Mouse (Mus musculus) hindbrain, embryonic 16.5 days (tissue): ENCODE results near the gene Nhsl2. TPM values are rescaled to one million over a fixed set of nuclear protein-coding genes. Genes with fewer than 3 reads are reported as not detected.

Experiments
- ATAC-seq: fragments of 200-750 bp; cut with Nextera tagmentation; 2 replicates; pipeline ENCODE4 v1.8.0; 2017; ENCODE audit warnings: moderate TSS enrichment, moderate library complexity
- H3K27ac ChIP-seq: fragments of 300-500 bp; sonication (generic); 2 replicates; pipeline ENCODE4 v1.5.1; 2014; ENCODE audit warnings: low read depth, mild to moderate bottlenecking, control low read depth, low read length, moderate library complexity
- H3K27me3 ChIP-seq: fragments of 300-500 bp; sonication (generic); replicated peaks from 2 replicates; pipeline ENCODE4 v1.6.1; 2014; ENCODE audit warnings: low read length; ENCODE audit not compliant: control insufficient read depth, insufficient read depth
- H3K36me3 ChIP-seq: fragments of 300-500 bp; sonication (generic); 2 replicates; pipeline ENCODE4 v1.6.1; 2014; ENCODE audit warnings: mild to moderate bottlenecking, low read length, moderate library complexity, mixed read lengths; ENCODE audit not compliant: control insufficient read depth, insufficient read depth
- H3K4me1 ChIP-seq: fragments of 300-500 bp; sonication (generic); 2 replicates; pipeline ENCODE4 v1.6.1; 2014; ENCODE audit warnings: low read depth, low read length; ENCODE audit not compliant: control insufficient read depth, insufficient read depth
- H3K4me2 ChIP-seq: fragments of 300-500 bp; sonication (generic); 2 replicates; pipeline ENCODE4 v1.6.1; 2014; ENCODE audit warnings: mild to moderate bottlenecking, low read length, control low read depth, moderate library complexity
- H3K4me3 ChIP-seq: fragments of 300-500 bp; sonication (generic); 2 replicates; pipeline ENCODE4 v1.5.1; 2014; ENCODE audit warnings: mild to moderate bottlenecking, low read length, control low read depth, moderate library complexity
- H3K9ac ChIP-seq: fragments of 300-500 bp; sonication (generic); 2 replicates; pipeline ENCODE4 v1.6.1; 2014; ENCODE audit warnings: low read depth, mild to moderate bottlenecking, control low read depth, low read length, moderate library complexity
- H3K9me3 ChIP-seq: fragments of 300-500 bp; sonication (generic); 2 replicates; pipeline ENCODE4 v1.6.1; 2014; ENCODE audit warnings: mild to moderate bottlenecking, low read length, moderate library complexity; ENCODE audit not compliant: control insufficient read depth
- WGBS: fragments of 180-500 bp; shearing (Covaris S2); extraction: QIAGEN DNeasy Blood & Tissue Kit; methylation state at CpG from one replicate; pipeline ENCODE4 v1.1.7; 2014; 5-methylcytosine and 5-hydroxymethylcytosine counted together
- polyA plus RNA-seq: library from polyadenylated mRNA; unstranded; fragments of >200 nt; fragmentation: Nextera tagmentation; extraction: Ambion mirVana; gene quantifications from 2 replicates; pipeline ENCODE4 v1.2.1, GENCODE M21; 2015

Nhsl2 gene
- polyA plus RNA-seq, 1 experiment from 2014 or later = 7.6 TPM

GRCm38 (mm10) chrX:102007935-102008334 lies 158.8 kb downstream of the Nhsl2 start:
- Histone ChIP-seq H3K9me3 (no peaks in the 10 kb centered on the region), H3K4me2 (no peak overlapping the region), H3K27ac (no peak overlapping the region), H3K9ac (no peak overlapping the region), H3K27me3 (peaks cover 9% of the 10 kb centered on the region; the same call in 1 of the 2 replicates), H3K36me3 (no peaks in the 10 kb centered on the region), H3K4me1 (peaks cover 2% of the 10 kb centered on the region; the same call in 1 of the 2 replicates), H3K4me3 (no peak overlapping the region)
- 74% methylated on average over 2 of the region's 2 CpGs for WGBS
- no peak for ATAC-seq

- 51% methylated on average over 9 of the region's 9 CpGs for WGBS
- Histone ChIP-seq H3K9ac (no peak overlapping the region), H3K27me3 (peaks cover 2% of the 10 kb centered on the region; the same call in 1 of the 2 replicates), H3K36me3 (no peaks in the 10 kb centered on the region), H3K9me3 (no peaks in the 10 kb centered on the region), H3K4me3 (no peak overlapping the region), H3K4me2 (no peak overlapping the region), H3K4me1 (no peaks in the 10 kb centered on the region), H3K27ac (no peak overlapping the region)
- ATAC-seq = no peak
Observed at GRCm38 (mm10) chrX:102017213-102017923, 168.2 kb downstream of the Nhsl2 start.

DNA sequence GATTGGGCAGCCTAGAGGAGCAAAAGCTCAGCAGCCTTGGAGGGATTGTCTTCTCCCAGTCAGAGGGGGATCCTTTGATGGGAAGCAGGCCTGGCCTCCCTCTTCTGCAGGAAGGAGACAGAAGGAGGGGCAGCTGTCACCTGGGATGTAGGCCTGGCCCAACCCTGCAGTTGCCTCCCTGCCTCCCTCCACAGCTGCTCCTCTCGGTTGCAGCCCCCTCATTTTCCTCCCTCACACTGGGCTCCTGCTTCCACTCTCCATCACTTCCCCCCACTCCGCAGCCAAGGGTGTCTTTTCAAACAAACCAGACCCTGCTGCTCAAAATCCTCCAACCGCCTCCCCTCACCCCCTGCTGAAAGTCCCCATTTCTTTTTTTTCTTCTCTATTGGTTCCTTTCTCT lies 169.7 kb downstream of the Nhsl2 start:
- H3K9me3 ChIP-seq = no peaks in the 10 kb centered on the region
- no peak overlapping the region for H3K4me2 ChIP-seq
- 56% methylated on average over 2 of the region's 3 CpGs for WGBS
- no peak overlapping the region for H3K9ac ChIP-seq
- H3K4me3 ChIP-seq = no peak overlapping the region
- H3K27me3 ChIP-seq = peaks cover 2% of the 10 kb centered on the region; the same call in 1 of the 2 replicates
- ATAC-seq = no peak
- H3K36me3 ChIP-seq = no peaks in the 10 kb centered on the region
- H3K27ac ChIP-seq = no peak overlapping the region
- no peaks in the 10 kb centered on the region for H3K4me1 ChIP-seq

DNA sequence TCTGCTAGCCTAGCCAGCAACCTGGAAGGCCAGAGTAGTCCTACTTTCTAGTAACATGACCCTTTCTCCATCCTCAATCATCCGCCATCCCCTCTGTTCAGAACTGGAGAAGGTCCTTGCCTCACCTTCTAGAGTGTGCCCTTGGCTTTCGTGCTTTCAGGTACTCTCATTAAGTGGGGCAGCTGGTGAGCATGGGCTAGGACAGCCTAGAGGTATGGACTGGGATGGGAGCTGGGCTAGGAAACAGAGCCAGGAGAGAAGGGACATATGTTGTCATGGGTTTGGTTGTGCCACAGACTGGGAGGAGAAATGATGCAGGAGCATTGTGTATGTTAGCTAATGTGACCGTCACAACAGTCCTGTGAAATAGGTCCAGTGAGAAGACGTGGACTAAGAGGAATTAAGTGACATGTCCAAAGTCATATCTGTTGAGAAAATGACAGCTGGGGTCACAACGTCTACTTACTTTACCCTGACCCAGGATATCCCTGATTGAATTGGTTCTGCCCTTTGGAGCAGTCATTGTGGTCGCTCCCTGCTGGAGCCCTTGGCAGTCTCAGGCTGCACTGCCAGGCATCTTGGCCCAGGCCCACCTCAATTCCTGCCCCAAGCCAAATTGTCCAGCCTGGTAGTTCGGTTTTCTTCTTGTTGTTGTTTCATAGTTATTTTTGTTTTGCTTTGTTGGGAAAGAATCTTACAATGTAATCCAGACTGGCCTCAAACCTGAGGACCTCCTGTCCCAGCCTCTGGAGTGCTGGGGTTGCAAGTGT lies 170.5 kb downstream of the Nhsl2 start:
- Histone ChIP-seq H3K4me1 (no peaks in the 10 kb centered on the region), H3K9me3 (no peaks in the 10 kb centered on the region), H3K27ac (no peak overlapping the region), H3K4me2 (no peak overlapping the region), H3K27me3 (peaks cover 2% of the 10 kb centered on the region; the same call in 1 of the 2 replicates), H3K36me3 (no peaks in the 10 kb centered on the region), H3K9ac (no peak overlapping the region), H3K4me3 (no peak overlapping the region)
- WGBS = 71% methylated on average over 7 of the region's 7 CpGs
- no peak for ATAC-seq

DNA sequence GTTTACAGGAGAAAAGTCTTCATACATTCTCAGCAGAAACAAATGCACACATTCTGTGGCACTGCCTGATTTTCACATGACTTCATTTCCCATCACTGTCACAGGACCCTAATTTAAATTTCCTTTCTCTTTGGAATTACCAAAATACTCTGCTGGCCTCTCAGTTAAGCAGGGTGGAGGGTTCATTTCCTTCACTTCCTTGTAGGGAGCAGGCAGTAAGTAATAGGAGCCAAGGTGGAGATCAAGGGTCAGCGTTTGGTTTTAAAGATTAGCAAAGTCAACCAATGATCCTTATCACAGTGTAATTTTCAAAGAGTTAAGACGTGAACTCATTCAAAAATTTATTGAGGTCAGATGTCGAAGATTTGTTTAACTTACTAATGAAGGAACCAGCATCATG lies 175.8 kb downstream of the Nhsl2 start:
- Histone ChIP-seq H3K4me1 (no peaks in the 10 kb centered on the region), H3K36me3 (no peaks in the 10 kb centered on the region), H3K9ac (no peak overlapping the region), H3K27me3 (peaks cover 5% of the 10 kb centered on the region; the same call in 1 of the 2 replicates), H3K4me2 (no peak overlapping the region), H3K4me3 (no peak overlapping the region), H3K27ac (no peak overlapping the region), H3K9me3 (no peaks in the 10 kb centered on the region)
- 83% methylated on average over 3 of the region's 3 CpGs for WGBS
- no peak for ATAC-seq

GRCm38 (mm10) chrX:102031851-102032250 lies 182.7 kb downstream of the Nhsl2 start:
- H3K27me3 ChIP-seq = peaks cover 3% of the 10 kb centered on the region; the same call in 1 of the 2 replicates
- H3K4me1 ChIP-seq = no peaks in the 10 kb centered on the region; the same call in 1 of the 2 replicates
- no peak overlapping the region for H3K4me2 ChIP-seq
- no peak overlapping the region for H3K4me3 ChIP-seq
- no peak overlapping the region for H3K9ac ChIP-seq
- no peaks in the 10 kb centered on the region for H3K9me3 ChIP-seq
- 33% methylated on average over 6 of the region's 6 CpGs for WGBS
- no peak overlapping the region for H3K27ac ChIP-seq
- ATAC-seq = peak; percentile 48; the same call in 1 of the 2 replicates
- H3K36me3 ChIP-seq = no peaks in the 10 kb centered on the region

DNA sequence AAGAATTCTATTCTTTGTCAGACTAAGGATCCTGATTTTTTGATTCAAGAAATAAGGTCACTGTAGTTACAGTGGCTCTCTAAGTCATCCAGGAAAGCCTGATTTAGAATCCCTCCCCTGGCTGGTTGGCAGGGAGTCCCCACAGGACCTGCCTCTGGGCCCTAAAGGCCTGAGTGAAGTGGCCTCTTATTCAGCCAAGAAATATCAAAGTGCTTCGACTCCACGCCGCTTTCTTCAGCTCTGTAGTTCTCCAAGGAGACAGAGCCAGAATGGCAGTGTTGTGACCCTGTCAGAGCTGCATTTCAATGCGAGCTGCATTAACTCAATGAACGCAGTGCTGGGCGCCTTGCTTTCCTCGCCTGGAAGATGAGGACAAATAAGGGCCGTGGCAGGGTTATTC lies 183.2 kb downstream of the Nhsl2 start:
- 51% methylated on average over 8 of the region's 8 CpGs for WGBS
- Histone ChIP-seq H3K4me2 (no peak overlapping the region), H3K9me3 (no peaks in the 10 kb centered on the region), H3K9ac (no peak overlapping the region), H3K36me3 (no peaks in the 10 kb centered on the region), H3K4me1 (no peaks in the 10 kb centered on the region; the same call in 1 of the 2 replicates), H3K27ac (no peak overlapping the region), H3K4me3 (no peak overlapping the region), H3K27me3 (peaks cover 3% of the 10 kb centered on the region; the same call in 1 of the 2 replicates)
- peak; percentile 52; the same call in 1 of the 2 replicates for ATAC-seq

DNA sequence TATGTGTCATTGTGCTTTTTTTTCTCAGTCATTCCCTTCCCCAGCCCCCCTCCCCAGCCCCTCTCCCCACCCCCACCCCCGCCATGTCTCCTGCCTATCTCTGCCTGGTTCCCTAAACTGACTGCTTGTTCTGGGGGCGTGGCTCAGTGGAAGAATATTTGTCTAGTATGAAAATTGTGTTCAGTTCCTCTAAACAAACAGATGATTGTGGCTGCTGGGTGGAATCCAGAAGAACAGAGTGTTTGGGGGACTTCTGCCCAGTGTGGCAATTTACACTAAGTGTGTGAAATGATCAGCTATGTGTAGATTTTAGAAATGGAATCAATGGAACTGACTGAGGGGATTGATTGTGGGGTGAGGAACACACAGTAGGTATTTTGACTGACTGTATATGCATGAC lies 184.4 kb downstream of the Nhsl2 start:
- no peaks in the 10 kb centered on the region for H3K36me3 ChIP-seq
- no peak for ATAC-seq
- H3K27ac ChIP-seq = no peak overlapping the region
- H3K4me2 ChIP-seq = no peak overlapping the region
- peaks cover 3% of the 10 kb centered on the region; the same call in 1 of the 2 replicates for H3K27me3 ChIP-seq
- H3K9me3 ChIP-seq = no peaks in the 10 kb centered on the region
- no peak overlapping the region for H3K4me3 ChIP-seq
- 93% methylated on average over 2 of the region's 2 CpGs for WGBS
- H3K9ac ChIP-seq = no peak overlapping the region
- H3K4me1 ChIP-seq = no peaks in the 10 kb centered on the region; the same call in 1 of the 2 replicates

GRCm38 (mm10) chrX:102035671-102036070 lies 186.5 kb downstream of the Nhsl2 start:
- no peaks in the 10 kb centered on the region; the same call in 1 of the 2 replicates for H3K4me1 ChIP-seq
- H3K36me3 ChIP-seq = no peaks in the 10 kb centered on the region
- no peak overlapping the region for H3K4me3 ChIP-seq
- H3K9me3 ChIP-seq = no peaks in the 10 kb centered on the region
- H3K4me2 ChIP-seq = no peak overlapping the region
- WGBS = 51% methylated on average over 3 of the region's 3 CpGs
- ATAC-seq = no peak
- no peaks in the 10 kb centered on the region; the same call in 1 of the 2 replicates for H3K27me3 ChIP-seq
- H3K27ac ChIP-seq = no peak overlapping the region
- no peak overlapping the region for H3K9ac ChIP-seq
